Mouse (Mus musculus) heart, adult 2 months (tissue): ENCODE measurements around the gene Cald1.

Source experiments
- CTCF ChIP-seq: fragments of 200-600 bp; IDR thresholded peaks from 2 replicates; pipeline ENCODE4 v1.8.1; 2022; ENCODE audit warnings: antibody characterized with exemption, mild to moderate bottlenecking, moderate library complexity
- EP300 ChIP-seq: fragments of 200-500 bp; IDR thresholded peaks from 2 replicates; pipeline ENCODE4 v1.6.1; 2011; ENCODE audit warnings: low read depth, low read length, control low read depth; ENCODE audit not compliant: insufficient read depth
- POLR2A ChIP-seq: fragments of 200-500 bp; IDR thresholded peaks from 2 replicates; pipeline ENCODE4 v1.6.1; 2011; ENCODE audit warnings: mild to moderate bottlenecking, low read depth, low read length, control low read depth; ENCODE audit not compliant: insufficient read depth

DNA sequence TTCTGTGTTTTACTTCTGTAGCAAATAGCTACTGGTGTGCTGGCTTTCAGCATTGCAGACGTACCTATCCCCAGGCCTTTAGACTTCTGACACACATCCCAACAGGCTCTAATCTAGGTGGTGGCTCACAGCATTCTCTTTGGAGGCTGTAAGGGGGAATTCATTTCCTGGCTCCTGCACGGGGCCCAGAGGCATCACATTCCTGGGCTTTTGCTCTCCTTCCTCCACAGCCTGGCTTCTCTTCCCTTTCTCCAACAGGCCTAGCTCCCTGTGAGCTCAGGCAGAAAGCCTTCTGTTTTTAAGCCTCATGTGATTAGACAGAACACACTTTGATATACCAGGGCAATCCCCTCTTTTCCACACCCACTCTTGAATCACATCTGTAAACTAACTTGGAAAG is 109.2 kb downstream of the Cald1 start:
- TF ChIP-seq POLR2A (no peak), EP300 (no peak), CTCF (no peak)
